Mouse (Mus musculus): ENCODE measurements at regions not wholly inside any gene's neighbourhood (a gene's known extent, or its start where the extent isn't known, plus 50 kb on each side); places are given as distances from the start of the nearest gene placed in this dataset.
A peak's percentile ranks its signal among the peaks of the same experiment; 100 is the strongest.

- no peak for DNase-seq (ENCODE audit: low spot score in 2 of 2)
Measured at GRCm38 (mm10) chr9:84178705-84179104, 253.8 kb downstream of the Bckdhb start.

GRCm38 (mm10) chr9:84179238-84179637 lies 254.3 kb downstream of the Bckdhb start:
- no peak for DNase-seq (ENCODE audit: low spot score in 2 of 2)

- no peak for DNase-seq (ENCODE audit: low spot score in 2 of 2)
Measured at GRCm38 (mm10) chr9:84183637-84184374, 258.9 kb downstream of the Bckdhb start.

GRCm38 (mm10) chr9:84187531-84187930 lies 262.6 kb downstream of the Bckdhb start:
- DNase-seq (ENCODE audit: low spot score in 2 of 2) = no peak

GRCm38 (mm10) chr9:84193405-84193804 lies 268.5 kb downstream of the Bckdhb start:
- DNase-seq (ENCODE audit: low spot score in 2 of 2) = no peak

GRCm38 (mm10) chr9:84194716-84195115 lies 269.8 kb downstream of the Bckdhb start:
- DNase-seq (ENCODE audit: low spot score in 2 of 2) = peak in 1 of 2 experiments; percentile 7

GRCm38 (mm10) chr9:84195338-84195737 lies 270.4 kb downstream of the Bckdhb start:
- no peak for DNase-seq (ENCODE audit: low spot score in 2 of 2)

GRCm38 (mm10) chr9:84200208-84200607 lies 275.3 kb downstream of the Bckdhb start:
- no peak for DNase-seq (ENCODE audit: low spot score in 2 of 2)

- no peak for DNase-seq (ENCODE audit: low spot score in 2 of 2)
Measured at GRCm38 (mm10) chr9:84204056-84204455, 279.1 kb downstream of the Bckdhb start.

- no peak for DNase-seq (ENCODE audit: low spot score in 2 of 2)
Measured at GRCm38 (mm10) chr9:84240491-84240975, 315.6 kb downstream of the Bckdhb start.

GRCm38 (mm10) chr9:84249765-84250164 lies 324.8 kb downstream of the Bckdhb start:
- DNase-seq (ENCODE audit: low spot score in 2 of 2) = no peak

GRCm38 (mm10) chr9:84253022-84253991 lies 328.4 kb downstream of the Bckdhb start:
- DNase-seq (ENCODE audit: low spot score in 2 of 2) = peak; percentile 5 to 10

GRCm38 (mm10) chr9:84258488-84258887 lies 333.5 kb downstream of the Bckdhb start:
- DNase-seq (ENCODE audit: low spot score in 2 of 2) = no peak

- no peak for DNase-seq (ENCODE audit: low spot score in 2 of 2)
Measured at GRCm38 (mm10) chr9:84259751-84260150, 334.8 kb downstream of the Bckdhb start.

GRCm38 (mm10) chr9:84262151-84262550 lies 337.2 kb downstream of the Bckdhb start:
- DNase-seq (ENCODE audit: low spot score in 2 of 2) = no peak

GRCm38 (mm10) chr9:84266974-84267373 lies 342.0 kb downstream of the Bckdhb start:
- no peak for DNase-seq (ENCODE audit: low spot score in 2 of 2)

GRCm38 (mm10) chr9:84274608-84275007 lies 349.7 kb downstream of the Bckdhb start:
- no peak for DNase-seq (ENCODE audit: low spot score in 2 of 2)

- DNase-seq (ENCODE audit: low spot score in 2 of 2) = no peak
Measured at GRCm38 (mm10) chr9:84278295-84278694, 353.4 kb downstream of the Bckdhb start.

GRCm38 (mm10) chr9:84278731-84279130 lies 353.8 kb downstream of the Bckdhb start:
- no peak for DNase-seq (ENCODE audit: low spot score in 2 of 2)

GRCm38 (mm10) chr9:84280898-84281297 lies 356.0 kb downstream of the Bckdhb start:
- DNase-seq (ENCODE audit: low spot score in 2 of 2) = no peak

- no peak for DNase-seq (ENCODE audit: low spot score in 2 of 2)
Measured at GRCm38 (mm10) chr9:84281610-84282009, 356.7 kb downstream of the Bckdhb start.

- no peak for DNase-seq (ENCODE audit: low spot score in 2 of 2)
Measured at GRCm38 (mm10) chr9:84283296-84283695, 358.4 kb downstream of the Bckdhb start.
